Mouse (Mus musculus) kidney, adult 2 months (tissue): Measurements from ENCODE around the gene Mad2l2. TPM values are rescaled to one million over a fixed set of nuclear protein-coding genes. Genes with fewer than 3 reads are reported as not detected.

Experiments
- DNase-seq: peaks from one replicate; pipeline ENCODE4 v3.0.0; 2021
- H3K27ac ChIP-seq: fragments of 200-500 bp; 2 replicates; pipeline ENCODE4 v1.5.1; 2012; ENCODE audit warnings: low read depth, low read length, control low read depth, inconsistent platforms; ENCODE audit not compliant: insufficient read depth
- H3K27me3 ChIP-seq: fragments of 200-500 bp; replicated peaks from 2 replicates; pipeline ENCODE4 v1.6.1; 2012; ENCODE audit warnings: mild to moderate bottlenecking, moderate library complexity, low read length, inconsistent platforms; ENCODE audit not compliant: control insufficient read depth, insufficient read depth
- H3K36me3 ChIP-seq: fragments of 200-500 bp; 2 replicates; pipeline ENCODE4 v1.6.1; 2012; ENCODE audit warnings: mild to moderate bottlenecking, moderate library complexity, low read length, inconsistent platforms; ENCODE audit not compliant: control insufficient read depth, insufficient read depth
- H3K4me1 ChIP-seq: fragments of 200-500 bp; 2 replicates; pipeline ENCODE4 v1.6.1; 2011; ENCODE audit warnings: low read length; ENCODE audit not compliant: control insufficient read depth, insufficient read depth
- H3K4me3 ChIP-seq: fragments of 200-500 bp; 2 replicates; pipeline ENCODE4 v1.5.1; 2011; ENCODE audit warnings: mild to moderate bottlenecking, low read depth, low read length, control low read depth; ENCODE audit not compliant: insufficient read depth
- CTCF ChIP-seq: fragments of 200-500 bp; conservative IDR thresholded peaks from 2 replicates; pipeline ENCODE4 v1.5.1; 2011; ENCODE audit warnings: low read depth, mild to moderate bottlenecking, control low read depth, low read length, moderate library complexity, mixed read lengths; ENCODE audit not compliant: insufficient read depth, insufficient read length
- POLR2A ChIP-seq: fragments of 200-500 bp; IDR thresholded peaks from one replicate; pipeline ENCODE4 v1.6.1; 2011; ENCODE audit warnings: low read depth, low read length, control low read depth
- polyA plus RNA-seq: library from polyadenylated mRNA; depleted of rRNA; stranded (reverse); fragments of >200 nt; gene quantifications from 2 replicates; pipeline ENCODE4 v1.2.3, GENCODE M21; 2012; rRNA removed

Gene Mad2l2
- polyA plus RNA-seq, 1 experiment = 22.8 TPM

DNA sequence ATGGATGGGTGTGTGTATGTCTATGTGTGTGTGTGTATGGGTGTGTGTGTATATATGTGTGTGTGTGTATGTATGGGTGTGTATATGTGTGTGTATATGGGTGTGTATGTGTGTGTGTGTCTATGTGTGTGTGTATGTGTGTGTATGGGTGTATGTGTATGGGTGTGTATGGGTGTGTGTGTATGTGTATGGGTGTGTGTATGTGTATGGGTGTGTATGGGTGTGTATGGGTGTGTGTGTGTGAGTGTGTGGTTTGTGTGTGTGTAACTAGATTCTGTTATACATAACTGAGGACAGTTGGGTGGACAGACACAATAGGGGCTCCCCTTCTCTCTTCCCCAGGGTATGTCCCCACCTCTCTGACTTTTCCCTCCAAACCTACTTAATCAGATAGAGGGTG is 64.2 kb downstream of the Mad2l2 start:
- no peak for DNase-seq
- H3K4me3 ChIP-seq = no peak overlapping the region
- no peaks in the 10 kb centered on the region for H3K27me3 ChIP-seq
- H3K4me1 ChIP-seq = no peaks in the 10 kb centered on the region
- TF ChIP-seq POLR2A = no peak
- TF ChIP-seq CTCF = no peak
- no peaks in the 10 kb centered on the region for H3K36me3 ChIP-seq
- H3K27ac ChIP-seq = no peak overlapping the region

Other genes starting within 250 kb of the Mad2l2 start
- gene Mfn2, start 225.7 kb upstream of the Mad2l2 start, polyA plus RNA-seq = 82.8 and 85.5 TPM in 2 replicates
- 42.1 and 45.9 TPM in 2 replicates for gene Plod1, start 193.6 kb upstream of the Mad2l2 start, polyA plus RNA-seq
- 62.6 and 82.4 TPM in 2 replicates for gene 2510039O18Rik, start 189.5 kb upstream of the Mad2l2 start, polyA plus RNA-seq
- not detected in 2 replicates for gene Nppb, start 144.6 kb upstream of the Mad2l2 start, polyA plus RNA-seq
- gene Nppa, start 129.7 kb upstream of the Mad2l2 start, polyA plus RNA-seq = 0.30 and 0.58 TPM in 2 replicates
- 28.8 and 32.3 TPM in 2 replicates for gene Clcn6, start 91.6 kb upstream of the Mad2l2 start, polyA plus RNA-seq
- gene Mthfr, start 91.3 kb upstream of the Mad2l2 start, polyA plus RNA-seq = 36.3 and 48.4 TPM in 2 replicates
- gene Agtrap, start 42.4 kb upstream of the Mad2l2 start, polyA plus RNA-seq = 111 and 119 TPM in 2 replicates
- 0.03 and 0.11 TPM in 2 replicates for gene Draxin, start 314 bp downstream of the Mad2l2 start, polyA plus RNA-seq
- gene Fbxo6, start 21.8 kb downstream of the Mad2l2 start, polyA plus RNA-seq = 58.2 and 63.4 TPM in 2 replicates
- 29.8 and 45.7 TPM in 2 replicates for gene Fbxo44, start 30.1 kb downstream of the Mad2l2 start, polyA plus RNA-seq
- 1.5 and 2.3 TPM in 2 replicates for gene Fbxo2, start 30.2 kb downstream of the Mad2l2 start, polyA plus RNA-seq
- 0.03 TPM in 2 replicates for gene Disp3, start 157.6 kb downstream of the Mad2l2 start, polyA plus RNA-seq